Comparison of ENCODE assay signal across 27 mouse cellular contexts in genomic region chr1:81581208-81581607, GRCm38 (mm10).
A peak's percentile ranks its signal among the peaks of the same experiment; 100 is the strongest.
DNase-seq lines count a peak whose midpoint lies in the region; ATAC-seq and TF ChIP-seq lines count a peak whose summit lies in the region.
"Had no signal": no experiment of that assay in that cellular context is flagged by ENCODE, and none has a peak within 500 bp of the region (broad histone marks: within the 10 kb centered on the region; RNA-seq: fewer than 3 reads in every experiment).

No protein-coding gene starts in this region.

- TF ChIP-seq CTCF in forebrain, postnatal 0 days (IDR thresholded peaks at IDR 0.05; ENCODE audit: low read depth): no peak
- TF ChIP-seq CTCF in lung, embryonic 14.5 days (IDR thresholded peaks at IDR 0.05; ENCODE audit: low read depth): no peak
- TF ChIP-seq CTCF in lung, postnatal 0 days (IDR thresholded peaks at IDR 0.05): no peak

- peak; percentile 8 for DNase-seq in forebrain, postnatal 0 days
- DNase-seq in forebrain, embryonic 14.5 days (ENCODE audit: low spot score): no peak
- peak; percentile 59 for DNase-seq in lung, embryonic 14.5 days
- DNase-seq in lung, postnatal 0 days (ENCODE audit: low spot score): no peak
- no peak for DNase-seq in right cerebral cortex, postnatal 36 days (ENCODE audit: low spot score in 2 of 2)
- DNase-seq: adrenal gland, postnatal 10 days; adrenal gland, postnatal 36 days; B cell, adult 2 months; cerebellum, adult 18-20 months; cerebellum, adult 9-10 months; cerebellum, postnatal 14 days; gastrocnemius, postnatal 14 days; heart, adult 18-20 months; heart, postnatal 10 days; heart, postnatal 36 days had no signal

- H3K36me3 ChIP-seq in forebrain, postnatal 0 days (ENCODE audit: insufficient read depth): no peaks in the 10 kb centered on the region
- H3K36me3 ChIP-seq in forebrain, embryonic 14.5 days (ENCODE audit: control insufficient read depth, insufficient read depth, low read length): no peaks in the 10 kb centered on the region
- H3K36me3 ChIP-seq in lung, embryonic 14.5 days (ENCODE audit: insufficient read depth): no peaks in the 10 kb centered on the region
- H3K36me3 ChIP-seq in lung, postnatal 0 days (ENCODE audit: insufficient read depth, low read length): no peaks in the 10 kb centered on the region
- no peaks in the 10 kb centered on the region for H3K36me3 ChIP-seq in limb, embryonic 13.5 days
- no peaks in the 10 kb centered on the region for H3K36me3 ChIP-seq in limb, embryonic 15.5 days
- H3K36me3 ChIP-seq: embryonic facial prominence, embryonic 13.5 days; forebrain, embryonic 15.5 days; G1E; heart, embryonic 12.5 days; heart, embryonic 15.5 days; hindbrain, embryonic 10.5 days; hindbrain, embryonic 13.5 days had no signal

- no peak overlapping the region for H3K4me3 ChIP-seq in forebrain, postnatal 0 days (ENCODE audit: low read depth, low read length)
- no peak overlapping the region for H3K4me3 ChIP-seq in forebrain, embryonic 14.5 days (ENCODE audit: low read depth, low read length)
- H3K4me3 ChIP-seq in lung, embryonic 14.5 days (ENCODE audit: low read depth, low read length): no peak overlapping the region
- H3K4me3 ChIP-seq in lung, postnatal 0 days (ENCODE audit: low read depth, low read length): no peak overlapping the region
- H3K4me3 ChIP-seq in limb, embryonic 13.5 days: no peak overlapping the region
- no peak overlapping the region for H3K4me3 ChIP-seq in limb, embryonic 15.5 days
- H3K4me3 ChIP-seq: embryonic facial prominence, embryonic 13.5 days; forebrain, embryonic 15.5 days; heart, embryonic 12.5 days; heart, embryonic 15.5 days; hindbrain, embryonic 10.5 days; hindbrain, embryonic 13.5 days had no signal

- H3K27me3 ChIP-seq in forebrain, postnatal 0 days (ENCODE audit: insufficient read depth, low read length): no peaks in the 10 kb centered on the region
- H3K27me3 ChIP-seq in forebrain, embryonic 14.5 days (replicated peaks; ENCODE audit: control insufficient read depth, insufficient read depth, low read length): no peaks in the 10 kb centered on the region
- no peaks in the 10 kb centered on the region for H3K27me3 ChIP-seq in lung, embryonic 14.5 days (ENCODE audit: insufficient read depth, low read length)
- H3K27me3 ChIP-seq in lung, postnatal 0 days (replicated peaks; ENCODE audit: insufficient read depth, low read length): no peaks in the 10 kb centered on the region
- no peaks in the 10 kb centered on the region for H3K27me3 ChIP-seq in limb, embryonic 13.5 days
- H3K27me3 ChIP-seq in limb, embryonic 15.5 days: no peaks in the 10 kb centered on the region
- H3K27me3 ChIP-seq: CH12.LX; embryonic facial prominence, embryonic 13.5 days; forebrain, embryonic 15.5 days; heart, embryonic 12.5 days; heart, embryonic 15.5 days; hindbrain, embryonic 13.5 days; Patski had no signal

- H3K4me1 ChIP-seq in forebrain, postnatal 0 days (ENCODE audit: insufficient read depth): peaks cover 6% of the 10 kb centered on the region; the same call in 1 of the 2 replicates
- H3K4me1 ChIP-seq in forebrain, embryonic 14.5 days (ENCODE audit: control insufficient read depth, insufficient read depth, low read length): 0 out of 2 replicates have a peak, but pooled peaks cover 3% of the 10 kb centered on the region
- no peaks in the 10 kb centered on the region for H3K4me1 ChIP-seq in lung, embryonic 14.5 days (ENCODE audit: insufficient read depth)
- no peaks in the 10 kb centered on the region for H3K4me1 ChIP-seq in lung, postnatal 0 days (ENCODE audit: insufficient read depth, low read depth, low read length)
- H3K4me1 ChIP-seq in limb, embryonic 13.5 days: 0 out of 2 replicates have a peak, but pooled peaks cover 8% of the 10 kb centered on the region
- peaks cover 3% of the 10 kb centered on the region; the same call in 1 of the 2 replicates for H3K4me1 ChIP-seq in limb, embryonic 15.5 days
- H3K4me1 ChIP-seq: heart, embryonic 12.5 days; heart, embryonic 15.5 days had no signal

- TF ChIP-seq EP300 in lung, postnatal 0 days (IDR thresholded peaks at IDR 0.05): no peak

- H3K27ac ChIP-seq in forebrain, postnatal 0 days (ENCODE audit: low read depth, low read length): no peak overlapping the region
- H3K27ac ChIP-seq in forebrain, embryonic 14.5 days (ENCODE audit: low read depth, low read length): no peak overlapping the region
- no peak overlapping the region for H3K27ac ChIP-seq in lung, embryonic 14.5 days (ENCODE audit: low read depth)
- no peak overlapping the region for H3K27ac ChIP-seq in lung, postnatal 0 days (ENCODE audit: low read length)
- H3K27ac ChIP-seq in limb, embryonic 13.5 days: 0 out of 2 replicates have a peak overlapping the region, but pooled peaks have one; percentile 52
- peak overlapping the region; percentile 67 for H3K27ac ChIP-seq in limb, embryonic 15.5 days
- H3K27ac ChIP-seq: embryonic facial prominence, embryonic 13.5 days; forebrain, embryonic 15.5 days; heart, embryonic 15.5 days; hindbrain, embryonic 10.5 days; hindbrain, embryonic 13.5 days had no signal

- H3K9ac ChIP-seq in forebrain, postnatal 0 days: no peak overlapping the region
- H3K9ac ChIP-seq in forebrain, embryonic 14.5 days (ENCODE audit: low read length): no peak overlapping the region
- no peak overlapping the region for H3K9ac ChIP-seq in lung, embryonic 14.5 days
- H3K9ac ChIP-seq in lung, postnatal 0 days (replicated peaks; ENCODE audit: low read depth): no peak overlapping the region
- no peak overlapping the region for H3K9ac ChIP-seq in limb, embryonic 13.5 days
- H3K9ac ChIP-seq in limb, embryonic 15.5 days: no peak overlapping the region
- H3K9ac ChIP-seq: embryonic facial prominence, embryonic 13.5 days; forebrain, embryonic 15.5 days; heart, embryonic 12.5 days; heart, embryonic 15.5 days; hindbrain, embryonic 13.5 days had no signal

- ATAC-seq in forebrain, postnatal 0 days: no peak
- ATAC-seq in forebrain, embryonic 14.5 days: no peak
- ATAC-seq in lung, embryonic 14.5 days (ENCODE audit: insufficient read depth): no peak
- no peak for ATAC-seq in lung, postnatal 0 days
- ATAC-seq in limb, embryonic 13.5 days (ENCODE audit: low FRiP score, low read depth): no peak
- ATAC-seq in limb, embryonic 15.5 days (ENCODE audit: insufficient number of reproducible peaks, low FRiP score, low TSS enrichment, low read depth): no peak
- ATAC-seq: forebrain, embryonic 15.5 days; hindbrain, embryonic 16.5 days; Patski had no signal

- no peak overlapping the region for H3K4me2 ChIP-seq in forebrain, postnatal 0 days (ENCODE audit: low read depth)
- no peak overlapping the region for H3K4me2 ChIP-seq in forebrain, embryonic 14.5 days (ENCODE audit: low read length)
- H3K4me2 ChIP-seq in lung, embryonic 14.5 days: no peak overlapping the region
- no peak overlapping the region for H3K4me2 ChIP-seq in lung, postnatal 0 days (replicated peaks; ENCODE audit: low read depth, low read length)
- H3K4me2 ChIP-seq in limb, embryonic 13.5 days (replicated peaks): no peak overlapping the region
- H3K4me2 ChIP-seq in limb, embryonic 15.5 days: no peak overlapping the region
- H3K4me2 ChIP-seq: embryonic facial prominence, embryonic 13.5 days; forebrain, embryonic 15.5 days; heart, embryonic 12.5 days; heart, embryonic 15.5 days; hindbrain, embryonic 13.5 days had no signal

- 72% methylated on average over 4 of the region's 4 CpGs for WGBS in forebrain, postnatal 0 days
- 90% methylated on average over 4 of the region's 4 CpGs for WGBS in forebrain, embryonic 14.5 days
- 65% methylated on average over 4 of the region's 4 CpGs for WGBS in lung, embryonic 14.5 days
- WGBS in lung, postnatal 0 days: 64% methylated on average over 4 of the region's 4 CpGs
- 44% methylated on average over 4 of the region's 4 CpGs for WGBS in limb, embryonic 13.5 days
- WGBS in limb, embryonic 15.5 days: 46% methylated on average over 4 of the region's 4 CpGs

- no peaks in the 10 kb centered on the region for H3K9me3 ChIP-seq in forebrain, postnatal 0 days (ENCODE audit: low read length)
- no peaks in the 10 kb centered on the region for H3K9me3 ChIP-seq in forebrain, embryonic 14.5 days (replicated peaks; ENCODE audit: control insufficient read depth, low read length)
- H3K9me3 ChIP-seq in lung, embryonic 14.5 days (ENCODE audit: low read depth, low read length): no peaks in the 10 kb centered on the region
- no peaks in the 10 kb centered on the region for H3K9me3 ChIP-seq in lung, postnatal 0 days (ENCODE audit: low read length)
- H3K9me3 ChIP-seq in limb, embryonic 13.5 days: no peaks in the 10 kb centered on the region
- no peaks in the 10 kb centered on the region for H3K9me3 ChIP-seq in limb, embryonic 15.5 days
- H3K9me3 ChIP-seq: embryonic facial prominence, embryonic 13.5 days; forebrain, embryonic 15.5 days; heart, embryonic 12.5 days; heart, embryonic 15.5 days; hindbrain, embryonic 10.5 days; hindbrain, embryonic 13.5 days had no signal

Comparison
In these comparisons a context has a peak if more than half of its experiments do, and no peak if none do; other contexts are left out.
1. DNase-seq: peak in forebrain, postnatal 0 days (single experiment) and lung, embryonic 14.5 days (single experiment); none in forebrain, embryonic 14.5 days (single experiment), lung, postnatal 0 days (single experiment) and right cerebral cortex, postnatal 36 days (0 of 2).
2. H3K27ac ChIP-seq: peak in limb, embryonic 13.5 days (single experiment) and limb, embryonic 15.5 days (single experiment); none in forebrain, postnatal 0 days (single experiment), forebrain, embryonic 14.5 days (single experiment), lung, embryonic 14.5 days (single experiment) and lung, postnatal 0 days (single experiment).